Mouse (Mus musculus) kidney, embryonic 16.5 days (tissue): Measurements from ENCODE around the gene 4930404N11Rik. TPM values are rescaled to one million over a fixed set of nuclear protein-coding genes. Genes with fewer than 3 reads are reported as not detected.

Experiments
- ATAC-seq: fragments of 200-750 bp; cut with Nextera tagmentation; 2 replicates; pipeline ENCODE4 v1.8.0; 2017; ENCODE audit warnings: moderate TSS enrichment; ENCODE audit not compliant: low FRiP score, low TSS enrichment
- H3K27ac ChIP-seq: fragments of 300-500 bp; sonication (generic); 2 replicates; pipeline ENCODE4 v1.5.1; 2014; ENCODE audit warnings: low read length
- H3K27me3 ChIP-seq: fragments of 300-500 bp; sonication (generic); 2 replicates; pipeline ENCODE4 v1.6.1; 2014; ENCODE audit warnings: low read length, control low read depth, mixed read lengths; ENCODE audit not compliant: insufficient read depth
- H3K36me3 ChIP-seq: fragments of 300-500 bp; sonication (generic); 2 replicates; pipeline ENCODE4 v1.6.1; 2014; ENCODE audit warnings: low read length, control low read depth, mixed read lengths; ENCODE audit not compliant: insufficient read depth
- H3K4me1 ChIP-seq: fragments of 300-500 bp; sonication (generic); 2 replicates; pipeline ENCODE4 v1.6.1; 2014; ENCODE audit warnings: low read length, control low read depth, mixed read lengths; ENCODE audit not compliant: insufficient read depth
- H3K4me2 ChIP-seq: fragments of 300-500 bp; sonication (generic); replicated peaks from 2 replicates; pipeline ENCODE4 v1.6.1; 2014; ENCODE audit warnings: low read depth, low read length
- H3K4me3 ChIP-seq: fragments of 300-500 bp; sonication (generic); 2 replicates; pipeline ENCODE4 v1.5.1; 2014; ENCODE audit warnings: mild to moderate bottlenecking, low read length
- H3K9ac ChIP-seq: fragments of 300-500 bp; sonication (generic); replicated peaks from 2 replicates; pipeline ENCODE4 v1.6.1; 2014; ENCODE audit warnings: low read length
- H3K9me3 ChIP-seq: fragments of 300-500 bp; sonication (generic); 2 replicates; pipeline ENCODE4 v1.6.1; 2016; ENCODE audit warnings: low read length, control low read depth
- WGBS: fragments of 180-500 bp; shearing (Covaris S2); extraction: QIAGEN DNeasy Blood & Tissue Kit; methylation state at CpG from one replicate; pipeline ENCODE4 v1.1.7; 2014; 5-methylcytosine and 5-hydroxymethylcytosine counted together
- polyA plus RNA-seq: library from polyadenylated mRNA; unstranded; fragments of >200 nt; fragmentation: Nextera tagmentation; extraction: Ambion mirVana; gene quantifications from 2 replicates; pipeline ENCODE4 v1.2.1, GENCODE M21; 2015

4930404N11Rik gene
- polyA plus RNA-seq, 1 experiment from 2014 or later = 1.2 TPM

DNA sequence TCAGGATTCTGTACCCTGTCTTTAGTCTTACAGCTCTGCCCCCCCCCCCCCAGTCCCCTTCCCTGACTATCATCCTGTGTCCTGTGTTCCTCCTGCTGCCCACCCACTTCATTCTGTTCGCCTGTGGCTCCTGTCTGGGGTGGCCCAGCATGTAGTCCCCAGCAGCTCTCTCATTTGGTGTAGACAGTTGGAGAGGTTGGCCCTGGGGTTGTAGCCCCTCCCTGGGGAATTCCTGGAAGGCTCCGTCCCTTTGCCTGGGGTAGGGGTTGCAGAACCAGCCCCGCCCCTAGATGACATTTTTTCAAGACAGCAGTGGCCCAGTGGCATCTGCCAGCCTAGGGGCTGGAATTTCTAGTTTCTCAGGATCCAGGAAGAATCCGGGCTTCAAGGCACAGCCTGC lies 7.4 kb downstream of the 4930404N11Rik start:
- WGBS = 43% methylated on average over 4 of the region's 4 CpGs
- Histone ChIP-seq H3K36me3 (no peaks in the 10 kb centered on the region), H3K27ac (0 out of 2 replicates have a peak overlapping the region, but pooled peaks have one; percentile 25), H3K27me3 (no peaks in the 10 kb centered on the region), H3K9ac (peak overlapping the region; percentile 83), H3K9me3 (no peaks in the 10 kb centered on the region), H3K4me3 (peak overlapping the region; percentile 79), H3K4me2 (peak overlapping the region; percentile 99), H3K4me1 (peaks cover 30% of the 10 kb centered on the region)
- no peak for ATAC-seq

GRCm38 (mm10) chr10:81356991-81357844 lies 8.4 kb downstream of the 4930404N11Rik start, which contains the start of gene Mfsd12:
Gene Mfsd12 (plus strand): TSS chr10:81357491.
- Histone ChIP-seq H3K4me1 (peaks cover 25% of the 10 kb centered on the region), H3K4me2 (peak within 1 kb of the TSS; percentile 99), H3K9ac (peak within 1 kb of the TSS; percentile 83), H3K27me3 (no peaks in the 10 kb centered on the region), H3K27ac (0 out of 2 replicates have a peak within 1 kb of the TSS, but pooled peaks have one; percentile 25), H3K9me3 (no peaks in the 10 kb centered on the region), H3K36me3 (no peaks in the 10 kb centered on the region), H3K4me3 (peak within 1 kb of the TSS; percentile 79)
- 2% methylated on average over 74 of the region's 79 CpGs for WGBS
- peak; percentile 80 for ATAC-seq

- Histone ChIP-seq H3K27me3 (no peaks in the 10 kb centered on the region), H3K27ac (no peak overlapping the region), H3K4me3 (peak overlapping the region; percentile 79; the same call in 1 of the 2 replicates), H3K4me1 (peaks cover 28% of the 10 kb centered on the region), H3K36me3 (no peaks in the 10 kb centered on the region), H3K9me3 (no peaks in the 10 kb centered on the region), H3K9ac (peak overlapping the region; percentile 46; the same call in 1 of the 2 replicates), H3K4me2 (peak overlapping the region; percentile 99)
- 50% methylated on average over 12 of the region's 12 CpGs for WGBS
- ATAC-seq = no peak
Measured at GRCm38 (mm10) chr10:81356352-81356990, 9.1 kb downstream of the 4930404N11Rik start.

- ATAC-seq = no peak
- H3K36me3 ChIP-seq = no peaks in the 10 kb centered on the region
- no peaks in the 10 kb centered on the region for H3K27me3 ChIP-seq
- H3K9me3 ChIP-seq = no peaks in the 10 kb centered on the region
- WGBS = 80% methylated on average over 4 of the region's 4 CpGs
- H3K4me3 ChIP-seq = no peak overlapping the region
- H3K4me1 ChIP-seq = peaks cover 35% of the 10 kb centered on the region
- no peak overlapping the region for H3K9ac ChIP-seq
- no peak overlapping the region for H3K27ac ChIP-seq
- H3K4me2 ChIP-seq = no peak overlapping the region
Measured at GRCm38 (mm10) chr10:81355533-81355932, 10.1 kb downstream of the 4930404N11Rik start.

DNA sequence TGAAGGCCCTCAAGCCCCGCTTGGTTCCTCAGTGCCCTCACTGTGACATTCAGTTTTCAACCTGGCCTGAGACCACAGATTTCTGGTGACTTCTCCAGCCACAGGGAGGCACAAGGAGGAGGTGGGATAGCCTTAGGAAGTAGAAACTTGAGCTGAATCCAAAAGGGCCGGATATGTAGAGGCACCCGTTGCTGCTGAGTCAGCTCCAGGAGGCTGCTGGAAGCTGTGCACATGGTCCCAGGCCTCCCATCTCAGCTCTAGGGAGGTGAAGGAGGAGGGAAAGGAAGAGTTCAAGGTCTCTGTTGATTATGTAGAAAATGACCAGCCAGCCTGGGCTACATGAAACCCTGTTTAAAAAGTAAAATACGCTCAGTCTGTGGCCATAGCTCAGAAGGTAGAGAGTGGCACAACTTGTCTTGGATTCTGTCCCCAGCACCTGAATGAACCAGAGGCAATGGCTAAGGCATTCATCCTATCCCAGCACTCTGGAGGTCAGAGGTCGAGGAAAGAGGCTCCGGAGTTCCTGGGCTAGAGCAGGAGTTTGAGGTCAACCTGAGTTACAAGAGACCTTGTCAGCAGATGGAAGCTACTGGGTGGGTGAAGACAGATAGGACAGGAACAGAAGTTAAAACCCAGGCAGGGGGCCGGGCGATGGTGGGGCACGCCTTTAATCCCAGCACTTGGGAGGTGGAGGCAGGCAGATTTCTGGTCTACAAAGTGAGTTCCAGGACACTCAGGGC lies 10.7 kb downstream of the 4930404N11Rik start:
- H3K4me1 ChIP-seq = peaks cover 35% of the 10 kb centered on the region
- no peaks in the 10 kb centered on the region for H3K27me3 ChIP-seq
- ATAC-seq = no peak
- H3K9ac ChIP-seq = no peak overlapping the region
- no peak overlapping the region for H3K4me3 ChIP-seq
- no peak overlapping the region for H3K4me2 ChIP-seq
- no peak overlapping the region for H3K27ac ChIP-seq
- no peaks in the 10 kb centered on the region for H3K36me3 ChIP-seq
- WGBS = 71% methylated on average over 9 of the region's 9 CpGs
- H3K9me3 ChIP-seq = no peaks in the 10 kb centered on the region

GRCm38 (mm10) chr10:81351678-81352291 lies 13.8 kb downstream of the 4930404N11Rik start:
- no peak overlapping the region for H3K4me2 ChIP-seq

DNA sequence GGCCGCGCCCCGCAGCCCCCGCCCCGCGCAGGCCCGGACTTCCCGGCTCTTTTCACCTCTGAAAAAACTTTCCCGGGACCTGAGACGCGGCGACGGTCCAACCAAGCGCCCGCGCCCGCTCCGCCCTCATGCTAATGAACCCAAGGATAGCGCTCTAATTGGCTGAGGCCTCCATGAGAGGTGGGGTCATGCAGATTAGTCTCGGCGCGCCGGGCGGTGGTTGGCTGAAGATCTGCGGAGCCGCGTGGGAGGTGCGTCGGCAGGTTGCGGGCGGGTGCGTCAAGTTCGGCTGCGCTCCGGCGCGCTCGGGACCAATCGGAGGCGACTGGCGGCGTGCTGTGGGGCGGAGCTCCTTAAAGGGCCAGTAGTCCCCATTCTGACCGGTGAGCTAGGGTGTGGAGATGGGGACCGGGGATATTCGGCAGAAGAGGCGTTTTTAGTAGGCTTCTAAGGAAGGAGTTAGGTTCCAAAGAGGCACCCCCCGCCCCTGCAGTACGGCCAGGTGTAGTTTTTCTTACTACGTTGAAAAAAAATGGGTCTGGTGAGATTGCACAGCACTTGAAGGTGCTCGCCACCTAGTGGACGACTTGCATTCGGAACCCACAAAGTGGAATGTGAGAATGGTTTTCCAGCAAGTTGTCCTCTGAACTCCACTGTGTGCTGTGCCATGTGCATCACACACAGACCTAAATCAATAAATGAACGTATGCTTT lies 15.1 kb downstream of the 4930404N11Rik start, which contains the start of gene Hmg20b:
TSS of gene Hmg20b (minus strand) at position 130 of the 713 bp plus-strand sequence.
- Histone ChIP-seq H3K4me1 (peaks cover 33% of the 10 kb centered on the region), H3K4me2 (peak within 1 kb of the TSS; percentile 90), H3K9ac (peak within 1 kb of the TSS; percentile 97), H3K27ac (peak within 1 kb of the TSS; percentile 81), H3K9me3 (no peaks in the 10 kb centered on the region), H3K27me3 (no peaks in the 10 kb centered on the region), H3K4me3 (peak within 1 kb of the TSS; percentile 88), H3K36me3 (peaks cover 7% of the 10 kb centered on the region; the same call in 1 of the 2 replicates)
- WGBS = under 1% methylated on average over 52 of the region's 54 CpGs
- peak; percentile 95 for ATAC-seq

More at GRCm38 (mm10) chr10:81351678-81352291, 13.8 kb downstream of the 4930404N11Rik start:
- no peak overlapping the region for H3K9ac ChIP-seq
- H3K4me3 ChIP-seq = no peak overlapping the region
- H3K27me3 ChIP-seq = no peaks in the 10 kb centered on the region
- peaks cover 36% of the 10 kb centered on the region for H3K4me1 ChIP-seq
- peaks cover 7% of the 10 kb centered on the region; the same call in 1 of the 2 replicates for H3K36me3 ChIP-seq
- ATAC-seq = no peak
- H3K27ac ChIP-seq = no peak overlapping the region
- WGBS = 28% methylated on average over 9 of the region's 9 CpGs
- H3K9me3 ChIP-seq = no peaks in the 10 kb centered on the region

GRCm38 (mm10) chr10:81349961-81350350 lies 15.7 kb downstream of the 4930404N11Rik start:
- ATAC-seq = peak; percentile 12
- WGBS = under 1% methylated on average over 25 of the region's 29 CpGs

More at GRCm38 (mm10) chr10:81349961-81350350, 15.7 kb downstream of the 4930404N11Rik start:
- Histone ChIP-seq H3K4me1 (peaks cover 33% of the 10 kb centered on the region), H3K27ac (peak overlapping the region; percentile 81), H3K27me3 (no peaks in the 10 kb centered on the region), H3K4me2 (peak overlapping the region; percentile 90), H3K9ac (peak overlapping the region; percentile 97), H3K9me3 (no peaks in the 10 kb centered on the region), H3K36me3 (peaks cover 7% of the 10 kb centered on the region; the same call in 1 of the 2 replicates), H3K4me3 (peak overlapping the region; percentile 88)
